Mouse (Mus musculus) duodenum, adult 2 months (tissue): ENCODE data around the gene Olfr1282. TPM values are rescaled to one million over a fixed set of nuclear protein-coding genes. Genes with fewer than 3 reads are reported as not detected.

Source experiments
- polyA plus RNA-seq: library from polyadenylated mRNA; depleted of rRNA; stranded (reverse); fragments of >200 nt; gene quantifications from 2 replicates; pipeline ENCODE4 v1.2.3, GENCODE M21; 2012; ENCODE audit warnings: low replicate concordance; rRNA removed

The Olfr1282 gene
- polyA plus RNA-seq: not detected in 2 replicates

GRCm38 (mm10) chr2:111335976-111336375 is at the start of gene Olfr1282:
TSS of gene Olfr1282 (minus strand) at chr2:111336076.

GRCm38 (mm10) chr2:111375222-111375621 is 39.3 kb upstream of the Olfr1282 start, which contains the start of gene Olfr1284:
TSS of gene Olfr1284 (plus strand) at chr2:111375522.

GRCm38 (mm10) chr2:111366490-111366889 is 30.6 kb upstream of the Olfr1282 start, which contains the start of gene Olfr1283:
TSS of gene Olfr1283 (plus strand) at chr2:111366790.

GRCm38 (mm10) chr2:111326220-111326619 is 9.7 kb downstream of the Olfr1282 start, which contains the start of gene Olfr1281:
TSS of gene Olfr1281 (plus strand) at chr2:111326520.

GRCm38 (mm10) chr2:111313717-111314116 is 22.2 kb downstream of the Olfr1282 start, which contains the start of gene Olfr1280:
TSS of gene Olfr1280 (plus strand) at chr2:111314017.

GRCm38 (mm10) chr2:111300374-111300773 is 35.5 kb downstream of the Olfr1282 start, which contains the start of gene Olfr1279:
TSS of gene Olfr1279 (plus strand) at chr2:111300635.

GRCm38 (mm10) chr2:111289836-111290235 is 46.0 kb downstream of the Olfr1282 start, which contains the start of gene Olfr1278:
TSS of gene Olfr1278 (plus strand) at chr2:111290136.

Other genes starting within 250 kb of the Olfr1282 start
- not detected in 2 replicates for gene Gm13941, start 230.1 kb downstream of the Olfr1282 start, polyA plus RNA-seq
- gene Gm15130, start 183.1 kb downstream of the Olfr1282 start, polyA plus RNA-seq: not detected in 2 replicates
- gene 4930430A15Rik, start 106.5 kb downstream of the Olfr1282 start, polyA plus RNA-seq: not detected in 2 replicates
- gene Olfr1275, start 100.8 kb downstream of the Olfr1282 start, polyA plus RNA-seq: not detected in 2 replicates
- not detected in 2 replicates for gene Olfr1276, start 81.6 kb downstream of the Olfr1282 start, polyA plus RNA-seq
- gene Olfr1277, start 62.0 kb downstream of the Olfr1282 start, polyA plus RNA-seq: not detected in 2 replicates
- gene Olfr1278, start 45.9 kb downstream of the Olfr1282 start, polyA plus RNA-seq: not detected in 2 replicates
- gene Olfr1279, start 35.4 kb downstream of the Olfr1282 start, polyA plus RNA-seq: not detected in 2 replicates
- gene Olfr1280, start 22.1 kb downstream of the Olfr1282 start, polyA plus RNA-seq: not detected in 2 replicates
- gene Olfr1281, start 9.6 kb downstream of the Olfr1282 start, polyA plus RNA-seq: not detected in 2 replicates
- gene Olfr1283, start 30.7 kb upstream of the Olfr1282 start, polyA plus RNA-seq: not detected in 2 replicates
- gene Olfr1284, start 39.4 kb upstream of the Olfr1282 start, polyA plus RNA-seq: not detected in 2 replicates
- gene Olfr1286, start 87.0 kb upstream of the Olfr1282 start, polyA plus RNA-seq: not detected in 2 replicates
- gene Olfr1287, start 113.1 kb upstream of the Olfr1282 start, polyA plus RNA-seq: not detected in 2 replicates
- gene Olfr1288, start 138.0 kb upstream of the Olfr1282 start, polyA plus RNA-seq: not detected in 2 replicates
- not detected in 2 replicates for gene Olfr1289, start 144.7 kb upstream of the Olfr1282 start, polyA plus RNA-seq
- not detected in 2 replicates for gene Olfr1290, start 157.8 kb upstream of the Olfr1282 start, polyA plus RNA-seq
- gene Olfr1291-ps1, start 161.1 kb upstream of the Olfr1282 start, polyA plus RNA-seq: not detected in 2 replicates
- gene Olfr1293-ps, start 189.1 kb upstream of the Olfr1282 start, polyA plus RNA-seq: not detected in 2 replicates
- gene Olfr1294, start 204.2 kb upstream of the Olfr1282 start, polyA plus RNA-seq: not detected in 2 replicates
- not detected in 2 replicates for gene Olfr1295, start 233.6 kb upstream of the Olfr1282 start, polyA plus RNA-seq